Mouse (Mus musculus) stomach, embryonic 15.5 days (tissue): ENCODE data around the gene Snx21. TPM values are rescaled to one million over a fixed set of nuclear protein-coding genes. Genes with fewer than 3 reads are reported as not detected.
"Not testable (repeated sequence)": the region's sequence is repeated elsewhere in the genome, so short reads cannot be mapped to it uniquely, and the experiment has no call there.

Experiments used
- ATAC-seq: fragments of 200-750 bp; cut with Nextera tagmentation; 2 replicates; pipeline ENCODE4 v1.8.0; 2017; ENCODE audit warnings: low read depth, moderate number of reproducible peaks, moderate TSS enrichment; ENCODE audit not compliant: insufficient read depth, low FRiP score
- H3K27ac ChIP-seq: fragments of 300-500 bp; sonication (generic); 2 replicates; pipeline ENCODE4 v1.5.1; 2015; ENCODE audit warnings: mild to moderate bottlenecking, inconsistent platforms
- H3K27me3 ChIP-seq: fragments of 300-500 bp; sonication (generic); replicated peaks from 2 replicates; pipeline ENCODE4 v1.6.1; 2015; ENCODE audit warnings: inconsistent platforms
- H3K36me3 ChIP-seq: fragments of 300-500 bp; sonication (generic); 2 replicates; pipeline ENCODE4 v1.6.1; 2015; ENCODE audit warnings: inconsistent platforms
- H3K4me1 ChIP-seq: fragments of 300-500 bp; sonication (generic); 2 replicates; pipeline ENCODE4 v1.6.1; 2015; ENCODE audit warnings: inconsistent platforms
- H3K4me2 ChIP-seq: fragments of 300-500 bp; sonication (generic); 2 replicates; pipeline ENCODE4 v1.6.1; 2015; ENCODE audit warnings: mild to moderate bottlenecking, inconsistent platforms
- H3K4me3 ChIP-seq: fragments of 300-500 bp; sonication (generic); replicated peaks from 2 replicates; pipeline ENCODE4 v1.5.1; 2015; ENCODE audit warnings: inconsistent platforms
- H3K9ac ChIP-seq: fragments of 300-500 bp; sonication (generic); 2 replicates; pipeline ENCODE4 v1.6.1; 2015; ENCODE audit warnings: inconsistent platforms
- H3K9me3 ChIP-seq: fragments of 300-500 bp; sonication (generic); 2 replicates; pipeline ENCODE4 v1.6.1; 2016; ENCODE audit warnings: inconsistent platforms
- WGBS: fragments of 180-500 bp; shearing (Covaris S2); methylation state at CpG from one replicate; pipeline ENCODE4 v1.1.7; 2015; 5-methylcytosine and 5-hydroxymethylcytosine counted together
- polyA plus RNA-seq: library from polyadenylated mRNA; unstranded; fragments of >200 nt; fragmentation: Nextera tagmentation; extraction: Ambion mirVana; gene quantifications from 2 replicates; pipeline ENCODE4 v1.2.1, GENCODE M21; 2015

The Snx21 gene
- polyA plus RNA-seq, 1 experiment from 2014 or later, result 24.8 TPM

DNA sequence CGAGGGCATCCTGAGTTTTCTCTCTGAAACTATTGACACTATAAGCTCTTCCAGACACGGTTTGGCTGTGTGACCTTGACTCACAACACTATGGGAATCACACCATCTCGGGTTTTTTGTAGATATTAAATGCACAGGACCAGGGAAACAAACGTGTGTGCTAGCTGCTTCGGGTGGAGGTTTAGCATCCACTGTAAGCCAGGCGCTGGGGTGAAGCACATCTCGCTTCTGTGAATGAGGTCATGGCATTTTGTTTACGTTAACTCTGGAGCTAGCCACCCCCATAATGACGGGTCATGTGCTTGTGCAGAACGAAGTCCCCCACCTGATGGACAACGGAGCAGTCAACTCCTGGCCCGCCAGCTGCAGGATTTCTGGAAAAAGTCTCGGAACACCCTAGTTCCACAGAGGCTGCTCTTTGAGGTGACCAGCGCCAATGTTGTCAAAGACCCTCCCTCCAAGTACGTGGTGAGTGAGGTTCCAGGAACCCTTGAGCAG lies 814 bp downstream of the Snx21 start:
- Histone ChIP-seq H3K4me1 (peaks cover 21% of the 10 kb centered on the region; the same call in 1 of the 2 replicates), H3K9ac (peak overlapping the region; percentile 73), H3K27me3 (no peaks in the 10 kb centered on the region), H3K9me3 (no peaks in the 10 kb centered on the region), H3K27ac (peak overlapping the region; percentile 94), H3K36me3 (no peaks in the 10 kb centered on the region), H3K4me2 (peak overlapping the region; percentile 84), H3K4me3 (peak overlapping the region; percentile 68)
- 10% methylated on average over 15 of the region's 15 CpGs for WGBS
- no peak for ATAC-seq

DNA sequence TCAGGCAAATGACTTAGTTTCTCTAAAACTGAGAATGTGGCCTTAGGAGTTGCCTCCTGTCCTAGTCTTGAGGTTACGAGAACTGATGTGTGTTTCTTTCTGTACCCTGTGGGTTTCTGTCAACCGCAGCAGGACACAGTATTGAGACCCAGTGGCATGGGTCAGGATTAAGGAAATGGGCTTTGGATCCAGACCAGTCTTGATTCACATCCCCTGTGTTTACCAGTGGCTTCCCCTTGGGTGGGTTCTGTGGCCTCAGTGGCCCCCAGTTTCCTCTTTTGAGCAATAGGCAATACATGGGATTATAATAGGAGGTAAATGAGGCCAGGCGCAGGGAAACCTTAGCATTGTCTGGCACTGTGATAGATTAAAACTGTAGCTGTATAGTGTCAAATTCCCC lies 1.4 kb downstream of the Snx21 start:
- WGBS, result 79% methylated on average over 3 of the region's 3 CpGs
- peaks cover 21% of the 10 kb centered on the region; the same call in 1 of the 2 replicates for H3K4me1 ChIP-seq
- peak overlapping the region; percentile 68; the same call in 1 of the 2 replicates for H3K4me3 ChIP-seq
- no peak overlapping the region for H3K9ac ChIP-seq
- H3K27ac ChIP-seq, result 0 out of 2 replicates have a peak overlapping the region, but pooled peaks have one; percentile 6
- no peak for ATAC-seq
- no peaks in the 10 kb centered on the region for H3K27me3 ChIP-seq
- peak overlapping the region; percentile 84 for H3K4me2 ChIP-seq
- peaks cover 4% of the 10 kb centered on the region for H3K36me3 ChIP-seq
- H3K9me3 ChIP-seq, result no peaks in the 10 kb centered on the region

DNA sequence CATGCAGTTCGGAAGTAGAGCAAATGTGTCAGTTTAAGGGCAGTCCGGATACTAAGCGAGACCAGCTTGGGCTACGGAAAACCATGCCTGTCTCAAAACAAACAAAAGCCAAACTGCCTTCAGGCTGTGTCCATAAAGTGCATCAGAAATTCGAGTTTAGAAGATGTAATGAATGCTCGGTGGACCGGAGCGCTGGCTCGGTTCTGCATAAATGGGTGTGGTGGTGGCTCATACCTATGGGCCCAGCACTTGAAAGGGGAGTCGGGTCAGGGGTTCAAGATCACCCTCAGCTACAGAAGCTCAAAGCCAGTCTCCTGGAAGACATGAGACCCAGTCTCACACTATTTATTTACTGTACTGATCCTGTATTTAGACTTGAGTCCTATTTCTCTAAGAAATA lies 2.2 kb downstream of the Snx21 start:
- Histone ChIP-seq H3K4me3 (no peak overlapping the region), H3K27ac (no peak overlapping the region), H3K4me2 (no peak overlapping the region), H3K36me3 (peaks cover 11% of the 10 kb centered on the region), H3K27me3 (no peaks in the 10 kb centered on the region), H3K4me1 (peaks cover 21% of the 10 kb centered on the region; the same call in 1 of the 2 replicates), H3K9me3 (no peaks in the 10 kb centered on the region), H3K9ac (no peak overlapping the region)
- 79% methylated on average over 10 of the region's 10 CpGs for WGBS
- ATAC-seq, result no peak

DNA sequence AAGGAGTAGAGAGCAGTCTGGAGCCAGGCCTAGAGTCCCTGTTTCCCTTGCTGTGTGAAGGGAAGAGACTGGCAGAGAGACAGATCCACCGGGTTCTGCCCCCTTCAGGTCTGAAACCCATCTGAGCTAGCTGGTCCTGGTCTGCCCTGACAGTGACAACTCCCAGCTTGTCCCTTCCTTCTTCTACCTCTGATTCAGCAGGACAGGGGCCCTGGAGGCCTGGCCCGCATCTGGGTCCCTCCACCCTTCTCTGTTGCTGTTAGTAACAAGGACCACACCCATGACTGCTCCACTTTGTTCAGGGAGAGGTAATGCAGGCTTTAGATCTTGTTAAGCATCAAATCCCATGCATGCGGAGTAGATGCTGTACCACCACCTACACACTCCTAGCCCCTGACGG lies 2.8 kb downstream of the Snx21 start:
- ATAC-seq, result no peak
- no peak overlapping the region for H3K27ac ChIP-seq
- H3K9me3 ChIP-seq, result no peaks in the 10 kb centered on the region
- no peak overlapping the region for H3K4me2 ChIP-seq
- no peak overlapping the region for H3K9ac ChIP-seq
- H3K27me3 ChIP-seq, result no peaks in the 10 kb centered on the region
- H3K36me3 ChIP-seq, result peaks cover 14% of the 10 kb centered on the region
- H3K4me1 ChIP-seq, result peaks cover 21% of the 10 kb centered on the region; the same call in 1 of the 2 replicates
- WGBS, result 59% methylated on average over 4 of the region's 4 CpGs
- H3K4me3 ChIP-seq, result no peak overlapping the region

DNA sequence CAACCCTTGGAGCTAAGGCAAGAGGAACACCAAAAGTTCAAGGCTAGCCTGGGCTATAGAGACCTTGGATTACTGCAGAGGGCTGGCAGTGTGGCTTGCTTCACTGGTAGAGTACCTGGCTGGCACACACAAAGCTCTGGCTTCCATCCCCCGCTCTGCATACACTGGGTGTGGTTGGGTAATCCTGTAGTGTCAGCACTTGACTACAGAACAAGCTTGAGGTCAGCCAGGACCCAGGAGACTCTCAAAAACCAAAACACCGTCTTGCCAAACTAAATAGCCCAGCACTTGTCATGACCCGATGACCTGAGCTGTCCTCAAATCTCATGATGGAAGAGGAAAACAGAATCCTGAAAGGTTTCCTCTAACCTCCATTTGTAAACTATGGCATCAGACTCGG lies 4.8 kb downstream of the Snx21 start:
- H3K9ac ChIP-seq, result no peak overlapping the region
- ATAC-seq, result no peak
- no peak overlapping the region for H3K4me3 ChIP-seq
- peaks cover 28% of the 10 kb centered on the region for H3K36me3 ChIP-seq
- no peaks in the 10 kb centered on the region for H3K27me3 ChIP-seq
- H3K4me1 ChIP-seq, result peaks cover 18% of the 10 kb centered on the region
- no peak overlapping the region for H3K4me2 ChIP-seq
- 65% methylated on average over 4 of the region's 4 CpGs for WGBS
- no peak overlapping the region for H3K27ac ChIP-seq
- H3K9me3 ChIP-seq, result no peaks in the 10 kb centered on the region

GRCm38 (mm10) chr2:164791841-164792261 lies 6.2 kb downstream of the Snx21 start:
- H3K4me3 ChIP-seq, result no peak overlapping the region
- no peak overlapping the region for H3K9ac ChIP-seq
- H3K36me3 ChIP-seq, result peaks cover 31% of the 10 kb centered on the region
- no peaks in the 10 kb centered on the region for H3K27me3 ChIP-seq
- 92% methylated on average over 18 of the region's 18 CpGs for WGBS
- H3K27ac ChIP-seq, result no peak overlapping the region
- no peak overlapping the region for H3K4me2 ChIP-seq
- H3K4me1 ChIP-seq, result peaks cover 14% of the 10 kb centered on the region
- no peak for ATAC-seq
- no peaks in the 10 kb centered on the region for H3K9me3 ChIP-seq

GRCm38 (mm10) chr2:164792400-164793190 lies 7.0 kb downstream of the Snx21 start:
- no peak overlapping the region for H3K4me2 ChIP-seq
- H3K4me1 ChIP-seq, result peaks cover 9% of the 10 kb centered on the region
- no peaks in the 10 kb centered on the region for H3K27me3 ChIP-seq
- WGBS, result 94% methylated on average over 12 of the region's 12 CpGs
- ATAC-seq, result no peak
- peaks cover 33% of the 10 kb centered on the region for H3K36me3 ChIP-seq
- no peaks in the 10 kb centered on the region for H3K9me3 ChIP-seq
- no peak overlapping the region for H3K4me3 ChIP-seq
- no peak overlapping the region for H3K9ac ChIP-seq
- no peak overlapping the region for H3K27ac ChIP-seq

DNA sequence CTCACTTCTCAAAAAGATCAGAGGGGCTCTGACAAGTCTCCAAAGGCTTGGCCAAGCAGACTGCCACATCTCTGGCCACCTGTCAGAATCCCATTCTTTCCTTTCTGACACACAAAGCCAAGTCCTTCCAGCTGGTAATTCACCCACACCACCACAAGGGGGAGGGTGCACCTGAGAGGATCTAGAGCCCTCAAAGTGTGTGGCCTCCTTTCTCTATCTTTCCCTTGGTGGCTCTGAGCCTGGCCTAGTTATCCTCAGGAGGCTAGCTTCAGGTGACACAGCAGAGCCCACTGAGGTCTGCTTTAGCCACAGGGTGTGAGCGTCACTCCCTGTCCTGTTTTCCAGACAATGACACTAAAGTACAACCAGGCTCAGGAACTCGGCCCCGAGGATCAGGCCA lies 7.6 kb downstream of the Snx21 start:
- H3K4me1 ChIP-seq, result peaks cover 9% of the 10 kb centered on the region
- no peak overlapping the region for H3K27ac ChIP-seq
- H3K9ac ChIP-seq, result no peak overlapping the region
- H3K9me3 ChIP-seq, result no peaks in the 10 kb centered on the region
- H3K36me3 ChIP-seq, result peaks cover 37% of the 10 kb centered on the region
- 63% methylated on average over 3 of the region's 3 CpGs for WGBS
- no peak overlapping the region for H3K4me2 ChIP-seq
- no peaks in the 10 kb centered on the region for H3K27me3 ChIP-seq
- no peak overlapping the region for H3K4me3 ChIP-seq
- ATAC-seq, result no peak

DNA sequence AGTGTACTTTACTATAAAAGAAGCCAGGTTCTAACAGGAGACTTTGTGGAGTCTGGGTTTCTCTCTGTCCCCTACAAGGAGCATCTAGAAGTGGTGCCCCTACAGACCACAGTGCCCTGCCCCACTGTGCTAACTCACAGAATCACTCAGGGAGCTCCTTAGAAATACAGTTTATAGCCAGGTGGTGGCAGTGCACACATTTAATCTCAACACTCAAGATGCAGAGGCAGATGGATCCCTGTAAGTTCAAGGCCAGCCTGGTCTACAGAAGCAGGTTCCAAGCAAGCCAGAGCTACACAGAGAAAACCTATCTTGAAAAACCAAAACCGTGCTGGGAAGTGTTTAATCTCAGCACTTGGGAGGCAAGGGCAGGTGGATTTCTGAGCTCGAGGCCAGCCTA lies 8.1 kb downstream of the Snx21 start:
- no peak overlapping the region for H3K9ac ChIP-seq
- H3K4me2 ChIP-seq, result no peak overlapping the region
- no peak for ATAC-seq
- H3K27ac ChIP-seq, result no peak overlapping the region
- H3K4me3 ChIP-seq, result no peak overlapping the region
- no peaks in the 10 kb centered on the region for H3K27me3 ChIP-seq
- 92% methylated on average over 2 of the region's 2 CpGs for WGBS
- H3K36me3 ChIP-seq, result peaks cover 39% of the 10 kb centered on the region
- H3K9me3 ChIP-seq, result no peaks in the 10 kb centered on the region
- H3K4me1 ChIP-seq, result peaks cover 4% of the 10 kb centered on the region; the same call in 1 of the 2 replicates

DNA sequence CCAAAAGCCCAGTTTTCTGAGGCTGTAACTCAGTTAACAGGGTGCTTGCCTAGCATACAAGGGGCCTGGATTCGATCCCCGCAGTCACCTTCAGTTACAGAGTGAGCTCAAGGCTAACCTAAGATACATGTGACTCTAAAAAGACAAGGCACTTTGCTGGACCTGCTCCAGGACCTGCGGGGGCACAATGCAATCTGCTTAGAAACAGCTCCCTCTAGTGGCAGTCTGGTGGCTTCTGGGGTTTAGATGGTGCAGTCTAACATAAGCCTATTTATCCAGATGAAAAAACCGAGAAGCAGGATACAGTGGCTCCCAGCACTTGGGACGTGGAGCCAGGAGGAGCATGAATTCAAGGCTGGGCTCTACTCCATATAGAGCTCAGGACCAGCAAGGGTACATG lies 8.7 kb downstream of the Snx21 start:
- Histone ChIP-seq H3K4me1 (peaks cover 2% of the 10 kb centered on the region; the same call in 1 of the 2 replicates), H3K4me2 (no peak overlapping the region), H3K9ac (no peak overlapping the region), H3K27me3 (no peaks in the 10 kb centered on the region), H3K27ac (no peak overlapping the region), H3K36me3 (peaks cover 43% of the 10 kb centered on the region), H3K4me3 (no peak overlapping the region), H3K9me3 (no peaks in the 10 kb centered on the region)
- ATAC-seq, result peak; percentile 32; the same call in 1 of the 2 replicates
- WGBS, result 38% methylated on average over 5 of the region's 5 CpGs

GRCm38 (mm10) chr2:164795868-164796267 lies 10.2 kb downstream of the Snx21 start:
- Histone ChIP-seq H3K9me3 (no peaks in the 10 kb centered on the region), H3K36me3 (peaks cover 51% of the 10 kb centered on the region), H3K27me3 (no peaks in the 10 kb centered on the region), H3K27ac (no peak overlapping the region), H3K4me2 (no peak overlapping the region), H3K4me1 (peaks cover 2% of the 10 kb centered on the region; the same call in 1 of the 2 replicates), H3K9ac (no peak overlapping the region), H3K4me3 (no peak overlapping the region)
- no peak for ATAC-seq
- WGBS, result 74% methylated on average over 4 of the region's 4 CpGs

DNA sequence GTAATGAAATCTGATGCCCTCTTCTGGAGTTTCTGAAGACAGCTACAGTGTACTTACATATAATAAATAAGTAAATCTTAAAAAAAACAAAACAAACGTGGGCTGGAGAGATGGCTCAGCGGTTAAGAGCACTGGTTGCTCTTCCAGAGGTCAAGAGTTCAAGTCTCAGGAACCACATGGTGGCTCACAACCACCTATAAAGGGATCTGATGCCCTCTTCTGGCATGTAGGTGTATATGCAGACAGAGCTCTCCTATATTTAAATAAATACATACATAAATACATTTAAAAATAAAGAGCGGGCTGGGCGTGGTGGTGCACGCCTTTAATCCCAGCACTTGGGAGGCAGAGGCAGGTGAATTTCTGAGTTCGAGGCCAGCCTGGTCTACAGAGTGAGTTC lies 12.9 kb downstream of the Snx21 start:
- H3K9ac ChIP-seq, H3K27ac ChIP-seq, H3K9me3 ChIP-seq, H3K4me3 ChIP-seq, H3K27me3 ChIP-seq, ATAC-seq, H3K4me2 ChIP-seq, H3K4me1 ChIP-seq: not testable (repeated sequence)
- H3K36me3 ChIP-seq, result peaks cover 43% of the 10 kb centered on the region
- WGBS, result 80% methylated on average over 6 of the region's 6 CpGs
